Mouse (Mus musculus): ENCODE measurements at regions not wholly inside any gene's neighbourhood (a gene's known extent, or its start where the extent isn't known, plus 50 kb on each side); places are given as distances from the start of the nearest gene placed in this dataset.

GRCm38 (mm10) chr15:96231969-96232368, 55.3 kb upstream of the Arid2 start:
- Histone ChIP-seq H3K36me3 (ENCODE audit: control insufficient read depth, insufficient read depth, low read length, poor library complexity, severe bottlenecking) (no peaks in the 10 kb centered on the region; the same call in 1 of the 2 replicates), H3K27me3 (ENCODE audit: control insufficient read depth, insufficient read depth, low read length, poor library complexity, severe bottlenecking) (no peaks in the 10 kb centered on the region)
- no peak for DNase-seq (ENCODE audit: low read depth, low spot score)

GRCm38 (mm10) chr15:96233113-96233512, 54.2 kb upstream of the Arid2 start:
- H3K36me3 ChIP-seq (ENCODE audit: control insufficient read depth, insufficient read depth, low read length, poor library complexity, severe bottlenecking): no peaks in the 10 kb centered on the region; the same call in 1 of the 2 replicates
- H3K27me3 ChIP-seq (ENCODE audit: control insufficient read depth, insufficient read depth, low read length, poor library complexity, severe bottlenecking): no peaks in the 10 kb centered on the region
- no peak for DNase-seq (ENCODE audit: low read depth, low spot score)

GRCm38 (mm10) chr15:96234783-96235182, 52.5 kb upstream of the Arid2 start:
- no peaks in the 10 kb centered on the region for H3K27me3 ChIP-seq (ENCODE audit: control insufficient read depth, insufficient read depth, low read length, poor library complexity, severe bottlenecking)
- H3K36me3 ChIP-seq (ENCODE audit: control insufficient read depth, insufficient read depth, low read length, poor library complexity, severe bottlenecking): no peaks in the 10 kb centered on the region; the same call in 1 of the 2 replicates
- DNase-seq (ENCODE audit: low read depth, low spot score): no peak
